Mouse (Mus musculus) intestine, embryonic 14.5 days (tissue): ENCODE data around the gene Pde6d. TPM values are rescaled to one million over a fixed set of nuclear protein-coding genes. Genes with fewer than 3 reads are reported as not detected.

Experiments
- ATAC-seq: fragments of 200-750 bp; cut with Nextera tagmentation; replicated peaks from 2 replicates; pipeline ENCODE4 v1.8.0; 2017; ENCODE audit warnings: low read depth, moderate number of reproducible peaks, moderate TSS enrichment, moderate library complexity; ENCODE audit not compliant: low FRiP score, low TSS enrichment
- DNase-seq: peaks from one replicate; pipeline ENCODE4 v3.0.0-alpha.2; 2018; ENCODE audit warnings: low spot score
- H3K27ac ChIP-seq: fragments of 300-500 bp; sonication (generic); 2 replicates; pipeline ENCODE4 v1.5.1; 2014; ENCODE audit warnings: low read depth, mild to moderate bottlenecking, control low read depth
- H3K27me3 ChIP-seq: fragments of 300-500 bp; sonication (generic); replicated peaks from 2 replicates; pipeline ENCODE4 v1.6.1; 2014; ENCODE audit warnings: low read length, control low read depth; ENCODE audit not compliant: control insufficient read depth, insufficient read depth
- H3K36me3 ChIP-seq: fragments of 300-500 bp; sonication (generic); 2 replicates; pipeline ENCODE4 v1.6.1; 2014; ENCODE audit warnings: low read length, control low read depth; ENCODE audit not compliant: control insufficient read depth, insufficient read depth
- H3K4me1 ChIP-seq: fragments of 300-500 bp; sonication (generic); replicated peaks from 2 replicates; pipeline ENCODE4 v1.6.1; 2014; ENCODE audit warnings: low read length, control low read depth, mixed read lengths; ENCODE audit not compliant: control insufficient read depth, insufficient read depth
- H3K4me2 ChIP-seq: fragments of 300-500 bp; sonication (generic); 2 replicates; pipeline ENCODE4 v1.6.1; 2014; ENCODE audit warnings: low read length
- H3K4me3 ChIP-seq: fragments of 300-500 bp; sonication (generic); 2 replicates; pipeline ENCODE4 v1.5.1; 2014; ENCODE audit warnings: low read depth, low read length, control low read depth, mixed read lengths
- H3K9ac ChIP-seq: fragments of 300-500 bp; sonication (generic); 2 replicates; pipeline ENCODE4 v1.6.1; 2014; ENCODE audit warnings: mild to moderate bottlenecking, low read length
- H3K9me3 ChIP-seq: fragments of 300-500 bp; sonication (generic); 2 replicates; pipeline ENCODE4 v1.6.1; 2016; ENCODE audit warnings: low read length, control low read depth; ENCODE audit not compliant: control insufficient read depth
- whole genome bisulfite sequencing: fragments of 180-500 bp; shearing (Covaris S2); extraction: QIAGEN DNeasy Blood & Tissue Kit; methylation state at CpG from one replicate; pipeline ENCODE4 v1.1.7; 2014; 5-methylcytosine and 5-hydroxymethylcytosine counted together
- polyA plus RNA-seq: library from polyadenylated mRNA; unstranded; fragments of >200 nt; fragmentation: Nextera tagmentation; extraction: Ambion mirVana; gene quantifications from 2 replicates; pipeline ENCODE4 v1.2.1, GENCODE M21; 2014

The Pde6d gene
- polyA plus RNA-seq, 1 experiment from 2014 or later: 46.0 TPM

DNA sequence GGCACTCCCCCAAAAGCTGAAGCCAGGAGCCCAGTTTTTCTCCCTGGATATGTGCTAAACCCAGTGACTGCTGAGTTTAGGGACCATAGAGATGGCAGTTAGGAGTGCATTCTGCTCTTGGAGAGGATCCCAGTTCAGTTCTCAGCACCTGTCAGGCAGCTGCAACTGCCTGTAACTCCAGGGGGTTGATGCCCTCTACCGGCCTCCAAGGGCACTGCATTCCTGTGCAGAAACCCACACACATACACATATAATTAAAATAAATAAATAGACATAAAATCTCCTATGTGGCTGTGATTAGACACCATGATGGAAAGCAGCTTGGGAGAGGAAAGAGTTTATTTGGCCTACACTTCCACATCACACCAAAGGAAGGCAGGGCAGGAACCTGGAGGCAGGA lies 29.7 kb upstream of the Pde6d start:
- Histone ChIP-seq H3K4me3 (no peak overlapping the region), H3K9ac (no peak overlapping the region)
- WGBS: 78% methylated on average over 1 of the region's 1 CpGs

GRCm38 (mm10) chr1:86610954-86611353 lies 28.5 kb upstream of the Pde6d start:
- Histone ChIP-seq H3K4me3 (no peak overlapping the region), H3K4me2 (no peak overlapping the region), H3K4me1 (no peaks in the 10 kb centered on the region), H3K27me3 (no peaks in the 10 kb centered on the region), H3K9ac (no peak overlapping the region), H3K36me3 (peaks cover 20% of the 10 kb centered on the region), H3K9me3 (no peaks in the 10 kb centered on the region), H3K27ac (no peak overlapping the region)
- ATAC-seq: no peak
- whole genome bisulfite sequencing: 85% methylated on average over 1 of the region's 1 CpGs
- DNase-seq: no peak

More for the DNA sequence above, 29.7 kb upstream of the Pde6d start:
- H3K4me2 ChIP-seq: no peak overlapping the region
- ATAC-seq: no peak
- H3K36me3 ChIP-seq: peaks cover 9% of the 10 kb centered on the region
- no peaks in the 10 kb centered on the region for H3K9me3 ChIP-seq
- no peaks in the 10 kb centered on the region for H3K4me1 ChIP-seq
- no peaks in the 10 kb centered on the region for H3K27me3 ChIP-seq
- H3K27ac ChIP-seq: no peak overlapping the region
- no peak for DNase-seq

GRCm38 (mm10) chr1:86600117-86600516 lies 17.7 kb upstream of the Pde6d start:
- no peak overlapping the region for H3K27ac ChIP-seq
- peaks cover 76% of the 10 kb centered on the region for H3K36me3 ChIP-seq
- H3K9ac ChIP-seq: no peak overlapping the region
- H3K4me1 ChIP-seq: no peaks in the 10 kb centered on the region
- H3K4me2 ChIP-seq: no peak overlapping the region
- ATAC-seq: no peak
- H3K27me3 ChIP-seq: no peaks in the 10 kb centered on the region
- H3K4me3 ChIP-seq: no peak overlapping the region
- H3K9me3 ChIP-seq: no peaks in the 10 kb centered on the region
- DNase-seq: no peak
- 89% methylated on average over 2 of the region's 2 CpGs for whole genome bisulfite sequencing

GRCm38 (mm10) chr1:86598516-86598915 lies 16.1 kb upstream of the Pde6d start:
- H3K9ac ChIP-seq: no peak overlapping the region
- 83% methylated on average over 3 of the region's 3 CpGs for WGBS
- H3K27me3 ChIP-seq: no peaks in the 10 kb centered on the region
- H3K4me3 ChIP-seq: no peak overlapping the region
- no peak overlapping the region for H3K4me2 ChIP-seq
- H3K36me3 ChIP-seq: peaks cover 77% of the 10 kb centered on the region
- no peaks in the 10 kb centered on the region for H3K4me1 ChIP-seq
- H3K9me3 ChIP-seq: no peaks in the 10 kb centered on the region
- DNase-seq: no peak
- ATAC-seq: no peak
- no peak overlapping the region for H3K27ac ChIP-seq

DNA sequence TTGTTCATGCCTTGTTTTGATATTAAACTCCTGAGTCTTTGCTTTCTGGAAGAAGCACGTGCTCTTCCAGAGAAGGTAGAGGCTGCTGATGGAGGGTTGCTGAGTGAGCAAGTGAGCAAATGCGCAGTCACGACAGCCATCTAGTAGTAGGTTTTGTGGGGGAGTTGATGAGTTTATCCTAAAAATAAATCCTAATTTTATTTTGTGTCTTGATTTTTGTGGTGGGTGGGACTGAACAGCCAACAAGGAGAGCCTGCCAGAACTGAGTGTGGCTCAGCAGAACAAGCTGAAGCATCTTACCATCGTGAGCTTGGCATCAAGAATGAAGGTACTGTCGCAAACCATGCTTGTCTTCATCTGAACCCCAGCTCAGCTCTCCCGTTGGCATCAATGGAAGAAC lies 14.1 kb upstream of the Pde6d start:
- Histone ChIP-seq H3K4me3 (no peak overlapping the region), H3K27ac (no peak overlapping the region), H3K4me2 (no peak overlapping the region), H3K9ac (no peak overlapping the region), H3K27me3 (no peaks in the 10 kb centered on the region), H3K9me3 (no peaks in the 10 kb centered on the region), H3K36me3 (peaks cover 72% of the 10 kb centered on the region), H3K4me1 (no peaks in the 10 kb centered on the region)
- ATAC-seq (no peak), DNase-seq (no peak)
- 88% methylated on average over 6 of the region's 6 CpGs for WGBS

DNA sequence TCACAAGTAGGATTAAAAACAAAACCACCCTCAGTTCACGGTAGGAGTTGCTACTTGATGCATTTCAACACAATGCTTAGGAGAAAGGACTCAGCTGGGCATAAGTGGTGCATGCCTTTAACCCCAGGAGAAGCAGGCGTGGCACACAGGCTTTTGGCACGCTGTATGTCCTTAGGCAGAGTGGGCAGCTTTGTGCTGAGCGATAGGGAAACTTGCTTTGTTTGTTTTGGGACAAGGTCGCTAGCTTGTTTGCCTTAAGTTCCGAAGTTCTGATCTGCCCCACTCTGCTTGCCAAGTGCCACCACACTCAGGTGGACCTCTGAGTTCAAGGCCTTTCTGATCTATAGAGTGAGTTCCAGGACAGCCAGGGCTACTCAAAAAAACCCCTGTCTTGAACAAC lies 12.9 kb upstream of the Pde6d start:
- Histone ChIP-seq H3K36me3 (peaks cover 69% of the 10 kb centered on the region), H3K27me3 (no peaks in the 10 kb centered on the region), H3K4me1 (no peaks in the 10 kb centered on the region), H3K4me3 (no peak overlapping the region), H3K9me3 (no peaks in the 10 kb centered on the region), H3K9ac (no peak overlapping the region), H3K27ac (no peak overlapping the region), H3K4me2 (no peak overlapping the region)
- ATAC-seq (no peak), DNase-seq (no peak)
- 85% methylated on average over 6 of the region's 6 CpGs for WGBS

DNA sequence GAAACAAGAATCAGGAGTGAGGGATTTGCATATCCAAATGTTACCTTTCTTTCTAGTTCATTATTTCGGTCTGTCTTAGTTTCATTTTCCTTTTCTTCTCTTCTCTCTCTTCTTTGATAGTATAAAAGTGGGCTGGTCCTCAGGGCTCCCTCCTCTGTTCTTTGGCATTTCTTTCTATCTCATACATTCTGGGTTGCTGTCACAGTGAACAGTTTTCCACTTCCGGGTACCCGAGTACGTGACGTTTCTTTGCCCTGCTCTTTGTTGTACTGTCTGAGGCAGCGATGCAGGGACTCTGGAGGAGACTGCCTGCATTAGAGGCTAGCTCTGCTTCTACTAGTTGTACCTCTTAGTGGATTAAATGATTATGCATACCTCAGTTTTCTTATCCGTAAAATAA lies 12.1 kb upstream of the Pde6d start:
- DNase-seq (no peak), ATAC-seq (no peak)
- no peak overlapping the region for H3K9ac ChIP-seq
- H3K36me3 ChIP-seq: peaks cover 69% of the 10 kb centered on the region
- no peak overlapping the region for H3K4me2 ChIP-seq
- 90% methylated on average over 7 of the region's 7 CpGs for WGBS
- no peaks in the 10 kb centered on the region for H3K27me3 ChIP-seq
- H3K27ac ChIP-seq: no peak overlapping the region
- no peaks in the 10 kb centered on the region for H3K4me1 ChIP-seq
- no peak overlapping the region for H3K4me3 ChIP-seq
- no peaks in the 10 kb centered on the region for H3K9me3 ChIP-seq

DNA sequence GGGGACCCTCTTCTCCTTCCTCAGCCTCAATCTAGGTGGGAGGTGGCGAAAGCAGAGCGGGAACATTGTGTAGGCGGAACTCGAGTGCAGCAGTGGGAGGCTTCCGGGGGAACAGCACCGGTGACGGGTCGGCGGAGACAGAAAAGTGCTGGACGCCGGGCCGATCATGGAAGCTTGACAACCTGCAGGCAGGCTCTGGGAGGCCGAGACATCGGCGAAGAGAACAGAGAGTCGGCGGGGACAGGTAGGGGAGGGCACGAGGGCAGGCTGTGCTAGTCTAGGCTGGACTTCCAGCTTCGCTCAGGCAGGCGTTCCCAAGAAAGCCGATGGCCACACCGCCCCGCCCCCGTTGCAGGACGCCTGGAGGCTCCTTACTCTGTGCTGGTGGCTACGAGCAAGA lies 4.6 kb upstream of the Pde6d start:
- ATAC-seq: peak; percentile 25; the same call in 1 of the 2 replicates

DNA sequence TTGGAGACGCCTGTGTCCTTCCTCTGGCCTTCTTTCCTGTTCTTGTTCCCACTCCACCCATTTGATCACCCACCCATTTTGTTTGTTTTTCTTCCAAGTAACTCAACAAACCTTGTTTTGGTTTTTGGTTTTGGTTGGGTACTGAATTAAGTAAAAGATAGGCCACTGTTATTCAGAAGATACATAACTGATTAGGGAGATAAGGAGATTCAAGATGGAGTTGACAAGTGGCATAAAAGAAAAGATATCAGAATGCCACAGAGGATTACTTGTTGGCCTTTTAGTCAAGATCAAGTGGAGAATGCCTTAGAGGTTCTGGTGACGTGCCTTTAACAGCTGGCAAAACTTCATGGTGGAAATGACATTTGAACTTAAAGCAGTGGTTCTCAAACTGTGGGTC lies 1.3 kb upstream of the Pde6d start:
- H3K27ac ChIP-seq: no peak overlapping the region
- H3K27me3 ChIP-seq: no peaks in the 10 kb centered on the region
- H3K36me3 ChIP-seq: no peaks in the 10 kb centered on the region
- no peak overlapping the region for H3K9ac ChIP-seq
- no peak for ATAC-seq
- 70% methylated on average over 2 of the region's 2 CpGs for WGBS
- H3K4me1 ChIP-seq: peaks cover 19% of the 10 kb centered on the region
- H3K4me3 ChIP-seq: no peak overlapping the region
- no peak for DNase-seq
- peak overlapping the region; percentile 56; the same call in 1 of the 2 replicates for H3K4me2 ChIP-seq
- H3K9me3 ChIP-seq: no peaks in the 10 kb centered on the region

More for the DNA sequence above, 4.6 kb upstream of the Pde6d start:
- Histone ChIP-seq H3K27me3 (no peaks in the 10 kb centered on the region), H3K27ac (no peak overlapping the region), H3K9me3 (no peaks in the 10 kb centered on the region), H3K36me3 (peaks cover 23% of the 10 kb centered on the region), H3K4me1 (peaks cover 12% of the 10 kb centered on the region), H3K4me3 (peak overlapping the region; percentile 94), H3K4me2 (peak overlapping the region; percentile 88), H3K9ac (peak overlapping the region; percentile 79)
- WGBS: under 1% methylated on average over 26 of the region's 26 CpGs
- DNase-seq: peak; percentile 93
